Mouse (Mus musculus): ENCODE data around the gene B3gnt6.

Gene B3gnt6

GRCm38 (mm10) chr7:98176322-98177070, 22.8 kb downstream of the B3gnt6 start:
- no peak for DNase-seq

GRCm38 (mm10) chr7:98174883-98175755, 24.2 kb downstream of the B3gnt6 start:
- no peak for DNase-seq

- no peak for DNase-seq
Measured at GRCm38 (mm10) chr7:98173408-98173807, 25.9 kb downstream of the B3gnt6 start.

GRCm38 (mm10) chr7:98172661-98173060, 26.6 kb downstream of the B3gnt6 start:
- DNase-seq, result no peak

- no peak for DNase-seq
Measured at GRCm38 (mm10) chr7:98171141-98172073, 27.9 kb downstream of the B3gnt6 start.

GRCm38 (mm10) chr7:98164999-98165528, 34.2 kb downstream of the B3gnt6 start:
- peak; percentile 59 for DNase-seq

- DNase-seq, result no peak
Measured at GRCm38 (mm10) chr7:98164382-98164998, 34.8 kb downstream of the B3gnt6 start.

- no peak for DNase-seq
Measured at GRCm38 (mm10) chr7:98163700-98164099, 35.6 kb downstream of the B3gnt6 start.

GRCm38 (mm10) chr7:98162239-98162638, 37.0 kb downstream of the B3gnt6 start:
- no peak for DNase-seq

GRCm38 (mm10) chr7:98160041-98160740, 39.1 kb downstream of the B3gnt6 start:
- DNase-seq, result no peak

GRCm38 (mm10) chr7:98158481-98158880, 40.8 kb downstream of the B3gnt6 start:
- no peak for DNase-seq

- no peak for DNase-seq
Measured at GRCm38 (mm10) chr7:98157636-98158332, 41.5 kb downstream of the B3gnt6 start.

GRCm38 (mm10) chr7:98156280-98156665, 43.0 kb downstream of the B3gnt6 start:
- no peak for DNase-seq

- peak; percentile 76 for DNase-seq
Measured at GRCm38 (mm10) chr7:98155546-98156279, 43.6 kb downstream of the B3gnt6 start.

GRCm38 (mm10) chr7:98153892-98154291, 45.4 kb downstream of the B3gnt6 start:
- DNase-seq, result no peak

- DNase-seq, result no peak
Measured at GRCm38 (mm10) chr7:98153345-98153744, 45.9 kb downstream of the B3gnt6 start.

- no peak for DNase-seq
Measured at GRCm38 (mm10) chr7:98152400-98152799, 46.9 kb downstream of the B3gnt6 start.

GRCm38 (mm10) chr7:98150525-98150924, 48.8 kb downstream of the B3gnt6 start:
- no peak for DNase-seq

GRCm38 (mm10) chr7:98149802-98150201, 49.5 kb downstream of the B3gnt6 start:
- DNase-seq, result no peak

All from retina, postnatal 1 day (tissue).